Mouse (Mus musculus) 416B (cell line): ENCODE measurements around the gene Slc22a23.
A peak's percentile ranks its signal among the peaks of the same experiment; 100 is the strongest.

ENCODE experiments used
- DNase-seq: peaks from one replicate; pipeline ENCODE4 v3.0.0; 2011; ENCODE audit warnings: low read depth

The Slc22a23 gene

GRCm38 (mm10) chr13:34299351-34300333 is 45.3 kb downstream of the Slc22a23 start:
- peak; percentile 61 for DNase-seq

GRCm38 (mm10) chr13:34298674-34299073 is 46.3 kb downstream of the Slc22a23 start:
- DNase-seq, result no peak

- DNase-seq, result no peak
These were observed 46.9 kb downstream of the Slc22a23 start for GRCm38 (mm10) chr13:34298061-34298460.

GRCm38 (mm10) chr13:34295787-34296435 is 49.1 kb downstream of the Slc22a23 start:
- DNase-seq, result no peak

- no peak for DNase-seq
These were observed 50.8 kb downstream of the Slc22a23 start for GRCm38 (mm10) chr13:34294212-34294611.

GRCm38 (mm10) chr13:34292042-34292441 is 52.9 kb downstream of the Slc22a23 start:
- no peak for DNase-seq

GRCm38 (mm10) chr13:34290346-34290745 is 54.6 kb downstream of the Slc22a23 start:
- DNase-seq, result peak; percentile 44

- no peak for DNase-seq
These were observed 55.4 kb downstream of the Slc22a23 start for GRCm38 (mm10) chr13:34289567-34289966.

- DNase-seq, result no peak
These were observed 56.9 kb downstream of the Slc22a23 start for GRCm38 (mm10) chr13:34288129-34288528.

- DNase-seq, result no peak
These were observed 57.3 kb downstream of the Slc22a23 start for GRCm38 (mm10) chr13:34287601-34288083.

GRCm38 (mm10) chr13:34281360-34281759 is 63.6 kb downstream of the Slc22a23 start:
- DNase-seq, result no peak

- DNase-seq, result no peak
These were observed 66.2 kb downstream of the Slc22a23 start for GRCm38 (mm10) chr13:34278759-34279270.

- DNase-seq, result peak; percentile 84
These were observed 66.7 kb downstream of the Slc22a23 start for GRCm38 (mm10) chr13:34278288-34278701.

GRCm38 (mm10) chr13:34277611-34278010 is 67.4 kb downstream of the Slc22a23 start:
- DNase-seq, result no peak

- DNase-seq, result no peak
These were observed 68.0 kb downstream of the Slc22a23 start for GRCm38 (mm10) chr13:34277001-34277400.

GRCm38 (mm10) chr13:34274890-34275289 is 70.1 kb downstream of the Slc22a23 start:
- peak; percentile 40 for DNase-seq

- DNase-seq, result peak; percentile 48
These were observed 70.6 kb downstream of the Slc22a23 start for GRCm38 (mm10) chr13:34274417-34274816.

- DNase-seq, result peak; percentile 13
These were observed 72.5 kb downstream of the Slc22a23 start for GRCm38 (mm10) chr13:34272275-34273054.

- no peak for DNase-seq
These were observed 73.3 kb downstream of the Slc22a23 start for GRCm38 (mm10) chr13:34271665-34272064.

GRCm38 (mm10) chr13:34270886-34271602 is 73.9 kb downstream of the Slc22a23 start:
- DNase-seq, result no peak

- no peak for DNase-seq
These were observed 75.5 kb downstream of the Slc22a23 start for GRCm38 (mm10) chr13:34269376-34269991.
